Mouse (Mus musculus) C2C12 (cell line): ENCODE measurements at regions not wholly inside any gene's neighbourhood (a gene's known extent, or its start where the extent isn't known, plus 50 kb on each side); places are given as distances from the start of the nearest gene placed in this dataset.

Experiments used
- H3K27me3 ChIP-seq: one replicate; pipeline ENCODE4 v1.6.1; 2011; ENCODE audit not compliant: control insufficient read depth, insufficient read depth, insufficient read length
- H3K36me3 ChIP-seq: one replicate; pipeline ENCODE4 v1.6.1; 2011; ENCODE audit not compliant: control insufficient read depth, insufficient read depth
- H3K4me3 ChIP-seq: one replicate; pipeline ENCODE4 v1.5.1; 2011; ENCODE audit warnings: mild to moderate bottlenecking, control low read depth; ENCODE audit not compliant: poor library complexity, insufficient read depth, severe bottlenecking
- H3K79me2 ChIP-seq: one replicate; pipeline ENCODE4 v1.6.1; 2011; ENCODE audit not compliant: control insufficient read depth, insufficient read depth
- H3K79me3 ChIP-seq: one replicate; pipeline ENCODE4 v1.6.1; 2011; ENCODE audit warnings: low read depth, control low read depth
- H3ac ChIP-seq: one replicate; pipeline ENCODE3; 2011; ENCODE audit warnings: low read depth; ENCODE audit not compliant: control insufficient read depth, insufficient read length
- CEBPB ChIP-seq: IDR thresholded peaks from one replicate; pipeline ENCODE4 v1.6.1; 2011; ENCODE audit warnings: low read depth, mild to moderate bottlenecking, control low read depth, moderate library complexity
- CTCF ChIP-seq: IDR thresholded peaks from one replicate; pipeline ENCODE4 v1.5.1; 2011; ENCODE audit not compliant: control insufficient read depth, insufficient read depth, insufficient read length
- FOSL1 ChIP-seq: IDR thresholded peaks from one replicate; pipeline ENCODE4 v1.8.0; 2011; ENCODE audit warnings: mild to moderate bottlenecking, low read length; ENCODE audit not compliant: poor library complexity, insufficient read depth, severe bottlenecking
- MAX ChIP-seq: IDR thresholded peaks from one replicate; pipeline ENCODE4 v1.6.1; 2011; ENCODE audit warnings: mild to moderate bottlenecking, control low read depth
- MYOD1 ChIP-seq: IDR thresholded peaks from one replicate; pipeline ENCODE4 v1.6.1; 2011; ENCODE audit warnings: low read depth; ENCODE audit not compliant: control insufficient read depth, insufficient read length
- MYOG ChIP-seq: IDR thresholded peaks from one replicate; pipeline ENCODE4 v1.6.1; 2011; ENCODE audit not compliant: control insufficient read depth, insufficient read length; ENCODE audit errors: extremely low read depth
- USF1 ChIP-seq: IDR thresholded peaks from one replicate; pipeline ENCODE4 v1.6.1; 2011; ENCODE audit warnings: low read depth, mild to moderate bottlenecking, control low read depth, moderate library complexity

- TF ChIP-seq MYOD1 (no peak), FOSL1 (no peak), USF1 (no peak), MYOG (no peak), CTCF (no peak), MAX (no peak), CEBPB (no peak)
- no peaks in the 10 kb centered on the region for H3K36me3 ChIP-seq
- H3ac ChIP-seq = no peak overlapping the region
- H3K4me3 ChIP-seq = no peak overlapping the region
- no peaks in the 10 kb centered on the region for H3K79me3 ChIP-seq
- no peaks in the 10 kb centered on the region for H3K79me2 ChIP-seq
- peaks cover 4% of the 10 kb centered on the region for H3K27me3 ChIP-seq
Measured at GRCm38 (mm10) chr17:7521127-7521526, 135.9 kb upstream of the Unc93a2 start.
